ENCODE assay signal across 8 mouse cellular contexts in the genomic region with DNA sequence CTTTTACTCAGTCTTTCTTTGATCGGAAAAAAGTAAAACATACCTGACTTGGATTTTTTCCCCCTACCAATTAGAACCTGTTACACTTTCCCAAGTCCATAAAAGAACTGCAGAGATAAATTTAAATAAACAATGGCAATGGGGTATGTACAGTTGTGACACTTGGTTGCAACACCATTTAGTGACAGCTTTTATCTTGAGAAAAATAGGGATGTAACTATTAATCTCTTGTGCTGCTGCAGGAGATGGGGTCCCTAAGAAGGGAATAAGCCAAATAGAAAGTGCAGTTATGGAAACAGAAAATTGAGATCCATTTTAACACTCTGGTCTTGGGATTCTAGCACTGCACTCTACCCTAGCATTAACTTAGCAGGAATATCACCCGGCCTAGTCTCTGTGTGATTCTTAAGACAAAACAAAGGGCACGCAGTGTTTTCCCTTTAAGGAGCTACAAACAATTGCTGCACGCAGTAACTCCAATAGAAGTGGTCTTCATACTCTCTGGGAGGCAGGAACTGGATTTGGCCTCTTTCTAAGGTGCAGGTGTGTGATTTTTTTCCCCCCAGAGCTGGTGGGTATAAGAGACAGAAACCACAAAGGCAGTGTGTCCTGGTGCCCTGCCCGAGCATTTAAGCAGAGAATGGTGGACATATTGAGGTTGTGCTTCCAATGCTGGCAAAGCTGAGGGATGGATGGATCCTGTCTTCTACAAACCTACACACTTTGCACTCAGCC. TPM values are rescaled to one million over a fixed set of nuclear protein-coding genes. Genes with fewer than 3 reads are reported as not detected.
DNase-seq lines count a peak whose midpoint lies in the region; ATAC-seq and TF ChIP-seq lines count a peak whose summit lies in the region.

No protein-coding gene starts in this region.

- peak overlapping the region; percentile 52 for H3K4me3 ChIP-seq in heart, embryonic 11.5 days (ENCODE audit: low read depth, low read length)
- peak overlapping the region; percentile 52 for H3K4me3 ChIP-seq in embryonic facial prominence, embryonic 13.5 days
- H3K4me3 ChIP-seq in hindbrain, postnatal 0 days (ENCODE audit: low read length) = peak overlapping the region; percentile 46
- H3K4me3 ChIP-seq in midbrain, embryonic 13.5 days (replicated peaks) = peak overlapping the region; percentile 40; the same call in 1 of the 2 replicates

- peaks cover 13% of the 10 kb centered on the region for H3K4me1 ChIP-seq in heart, embryonic 11.5 days (ENCODE audit: control insufficient read depth, insufficient read depth, low read length)
- H3K4me1 ChIP-seq in embryonic facial prominence, embryonic 13.5 days = peaks cover 26% of the 10 kb centered on the region
- H3K4me1 ChIP-seq in hindbrain, postnatal 0 days (ENCODE audit: insufficient read depth, low read length) = peaks cover 20% of the 10 kb centered on the region
- peaks cover 27% of the 10 kb centered on the region for H3K4me1 ChIP-seq in midbrain, embryonic 13.5 days (replicated peaks)

- DNase-seq in heart, postnatal 4 days = no peak
- no peak for DNase-seq in hindbrain, postnatal 0 days (ENCODE audit: low spot score)
- no peak for DNase-seq in cerebellum, adult 9-11 months
- DNase-seq in thymus, postnatal 4 days = no peak
- DNase-seq in adrenal gland, adult 18-20 months (ENCODE audit: low spot score in 2 of 2) = no peak

- 20% methylated on average over 5 of the region's 5 CpGs for WGBS in heart, embryonic 11.5 days (ENCODE audit: insufficient replicate concordance)
- WGBS in embryonic facial prominence, embryonic 13.5 days = 32% methylated on average over 5 of the region's 5 CpGs
- 20% methylated on average over 5 of the region's 5 CpGs for WGBS in hindbrain, postnatal 0 days
- WGBS in midbrain, embryonic 13.5 days = 19% methylated on average over 5 of the region's 5 CpGs

- no peaks in the 10 kb centered on the region for H3K27me3 ChIP-seq in heart, embryonic 11.5 days (ENCODE audit: control insufficient read depth, insufficient read depth, low read length)
- peaks cover 40% of the 10 kb centered on the region for H3K27me3 ChIP-seq in embryonic facial prominence, embryonic 13.5 days
- H3K27me3 ChIP-seq in hindbrain, postnatal 0 days (ENCODE audit: insufficient read depth, low read length) = no peaks in the 10 kb centered on the region
- H3K27me3 ChIP-seq in midbrain, embryonic 13.5 days = peaks cover 81% of the 10 kb centered on the region

- no peaks in the 10 kb centered on the region for H3K36me3 ChIP-seq in heart, embryonic 11.5 days (ENCODE audit: control insufficient read depth, insufficient read depth, low read length)
- no peaks in the 10 kb centered on the region for H3K36me3 ChIP-seq in embryonic facial prominence, embryonic 13.5 days
- no peaks in the 10 kb centered on the region for H3K36me3 ChIP-seq in hindbrain, postnatal 0 days (ENCODE audit: insufficient read depth, low read length)
- no peaks in the 10 kb centered on the region for H3K36me3 ChIP-seq in midbrain, embryonic 13.5 days

- H3K9ac ChIP-seq in heart, embryonic 11.5 days (ENCODE audit: low read depth, low read length) = peak overlapping the region; percentile 78
- peak overlapping the region; percentile 77; the same call in 1 of the 2 replicates for H3K9ac ChIP-seq in embryonic facial prominence, embryonic 13.5 days
- H3K9ac ChIP-seq in hindbrain, postnatal 0 days (replicated peaks; ENCODE audit: low read length) = peak overlapping the region; percentile 56
- peak overlapping the region; percentile 63 for H3K9ac ChIP-seq in midbrain, embryonic 13.5 days (replicated peaks)

- TF ChIP-seq CTCF in hindbrain, postnatal 0 days (IDR thresholded peaks at IDR 0.05; ENCODE audit: low read depth) = no peak

- ATAC-seq in heart, embryonic 11.5 days (replicated peaks; ENCODE audit: insufficient number of reproducible peaks, low FRiP score, low TSS enrichment) = no peak
- no peak for ATAC-seq in embryonic facial prominence, embryonic 13.5 days (ENCODE audit: insufficient number of reproducible peaks, insufficient read depth, low FRiP score, low TSS enrichment, low read depth)
- no peak for ATAC-seq in hindbrain, postnatal 0 days
- ATAC-seq in midbrain, embryonic 13.5 days = no peak

- peak overlapping the region; percentile 82; the same call in 1 of the 2 replicates for H3K27ac ChIP-seq in heart, embryonic 11.5 days (ENCODE audit: low read depth, low read length)
- H3K27ac ChIP-seq in embryonic facial prominence, embryonic 13.5 days = peak overlapping the region; percentile 74; the same call in 1 of the 2 replicates
- peak overlapping the region; percentile 86 for H3K27ac ChIP-seq in hindbrain, postnatal 0 days
- no peak overlapping the region for H3K27ac ChIP-seq in midbrain, embryonic 13.5 days

- H3K9me3 ChIP-seq in heart, embryonic 11.5 days (replicated peaks; ENCODE audit: control insufficient read depth, low read length) = no peaks in the 10 kb centered on the region
- no peaks in the 10 kb centered on the region for H3K9me3 ChIP-seq in embryonic facial prominence, embryonic 13.5 days
- H3K9me3 ChIP-seq in hindbrain, postnatal 0 days (ENCODE audit: low read length) = no peaks in the 10 kb centered on the region
- no peaks in the 10 kb centered on the region for H3K9me3 ChIP-seq in midbrain, embryonic 13.5 days

- peak overlapping the region; percentile 78 for H3K4me2 ChIP-seq in heart, embryonic 11.5 days
- peak overlapping the region; percentile 90 for H3K4me2 ChIP-seq in embryonic facial prominence, embryonic 13.5 days
- H3K4me2 ChIP-seq in hindbrain, postnatal 0 days (ENCODE audit: low read depth, low read length) = peak overlapping the region; percentile 89
- H3K4me2 ChIP-seq in midbrain, embryonic 13.5 days (replicated peaks) = peak overlapping the region; percentile 70

RNA-seq across cellular contexts. Expression of a gene that starts 20.1 kb away (rescaled TPM):
- 27.5 and 33.7 TPM in 2 replicates for polyA plus RNA-seq in heart, embryonic 11.5 days (2014; fragmentation: Nextera tagmentation; extraction: Ambion mirVana)
- total RNA-seq in heart, postnatal 4 days (2021) = 100 to 1,000 TPM; 206 to 217 TPM
- 59.9 and 71.0 TPM in 2 replicates for polyA plus RNA-seq in embryonic facial prominence, embryonic 13.5 days (2015; fragmentation: Nextera tagmentation; extraction: Ambion mirVana)
- 73.5 and 97.2 TPM in 2 replicates for total RNA-seq in hindbrain, postnatal 0 days (2014; rRNA removed)
- 71.0 and 76.8 TPM in 2 replicates for polyA plus RNA-seq in hindbrain, postnatal 0 days (2015; fragmentation: Nextera tagmentation; extraction: Ambion mirVana)
- 31.7 and 36.2 TPM in 2 replicates for polyA plus RNA-seq in midbrain, embryonic 13.5 days (2015; fragmentation: Nextera tagmentation; extraction: Ambion mirVana)
- 100 to 1,000 TPM; 109 to 132 TPM for total RNA-seq in adrenal gland, adult 18-20 months (2021)

RNA-seq across cellular contexts. Expression of a gene that starts 25.4 kb away (rescaled TPM):
- 0.72 and 0.73 TPM in 2 replicates for polyA plus RNA-seq in heart, embryonic 11.5 days (2014; fragmentation: Nextera tagmentation; extraction: Ambion mirVana)
- total RNA-seq in heart, postnatal 4 days (2021) = not detected
- 5.0 and 7.5 TPM in 2 replicates for polyA plus RNA-seq in embryonic facial prominence, embryonic 13.5 days (2015; fragmentation: Nextera tagmentation; extraction: Ambion mirVana)
- total RNA-seq in hindbrain, postnatal 0 days (2014; rRNA removed) = 17.1 and 22.3 TPM in 2 replicates
- 31.6 and 37.8 TPM in 2 replicates for polyA plus RNA-seq in hindbrain, postnatal 0 days (2015; fragmentation: Nextera tagmentation; extraction: Ambion mirVana)
- 22.5 and 24.4 TPM in 2 replicates for polyA plus RNA-seq in midbrain, embryonic 13.5 days (2015; fragmentation: Nextera tagmentation; extraction: Ambion mirVana)
- under 1 TPM; 0.26 to 0.27 TPM for total RNA-seq in adrenal gland, adult 18-20 months (2021)
